Mouse (Mus musculus) cerebral cortex, adult 2 months (tissue): Measurements from ENCODE around the gene Sv2b.

Experiments
- WGBS: fragments of 180-500 bp; shearing (Covaris S2); methylation state at CpG from one replicate; pipeline ENCODE4 v1.1.7; 2018; 5-methylcytosine and 5-hydroxymethylcytosine counted together

Sv2b gene

GRCm38 (mm10) chr7:75290554-75290953 lies 18.5 kb downstream of the Sv2b start:
- WGBS, result 44% methylated on average over 2 of the region's 2 CpGs

- 51% methylated on average over 6 of the region's 6 CpGs for WGBS
Observed at GRCm38 (mm10) chr7:75287237-75287636, 21.8 kb downstream of the Sv2b start.

DNA sequence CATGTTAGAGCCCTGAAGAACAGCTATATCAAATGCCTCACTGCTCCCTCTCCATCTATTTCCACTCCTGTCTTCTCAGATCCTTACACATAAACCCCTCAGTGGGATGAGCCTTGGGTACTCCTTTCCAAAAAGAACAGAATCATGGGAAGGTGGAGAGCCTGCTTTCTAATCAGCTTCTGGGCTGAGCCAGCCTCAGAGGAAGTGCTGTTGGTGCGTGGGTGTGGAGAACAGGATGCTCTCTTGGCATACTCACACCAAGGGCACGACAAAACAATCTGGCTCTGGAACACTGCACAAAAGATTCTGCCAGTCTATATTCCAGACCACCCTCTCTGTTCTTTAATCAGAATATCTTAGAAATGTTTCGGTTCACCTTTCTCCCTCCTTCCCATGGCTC lies 26.1 kb downstream of the Sv2b start:
- 41% methylated on average over 3 of the region's 3 CpGs for WGBS

DNA sequence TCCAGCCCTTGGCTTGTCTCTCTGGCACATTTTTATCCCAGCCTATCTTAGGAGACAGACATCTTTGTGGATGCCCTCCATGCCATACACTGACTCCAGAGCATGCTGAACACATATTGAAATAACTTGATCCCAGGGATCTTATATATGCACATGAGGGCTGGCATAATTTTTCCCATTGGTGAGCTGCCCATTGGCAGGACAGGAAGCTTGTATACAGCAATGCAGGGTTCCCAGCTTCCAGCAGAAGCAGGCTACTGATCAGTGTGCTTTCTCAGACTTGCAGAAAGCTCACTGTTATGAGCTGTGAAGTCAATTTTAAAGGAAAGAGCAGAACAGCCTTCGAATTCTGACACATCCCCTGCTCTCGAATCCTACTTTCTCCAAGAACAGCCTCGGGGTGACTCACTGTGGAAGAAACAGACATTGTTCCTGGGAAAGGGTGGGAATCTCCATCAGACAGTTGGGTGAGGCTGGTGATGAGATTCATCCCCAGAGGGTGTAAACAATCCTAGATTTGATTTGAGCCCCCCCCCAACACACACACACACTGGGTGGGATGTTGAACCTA lies 26.9 kb downstream of the Sv2b start:
- WGBS, result 40% methylated on average over 3 of the region's 3 CpGs

- WGBS, result 74% methylated on average over 4 of the region's 4 CpGs
Observed at GRCm38 (mm10) chr7:75281106-75281505, 28.0 kb downstream of the Sv2b start.

- WGBS, result 27% methylated on average over 3 of the region's 3 CpGs
Observed at GRCm38 (mm10) chr7:75277847-75278246, 31.2 kb downstream of the Sv2b start.

GRCm38 (mm10) chr7:75274518-75274917 lies 34.5 kb downstream of the Sv2b start:
- 42% methylated on average over 3 of the region's 3 CpGs for WGBS

DNA sequence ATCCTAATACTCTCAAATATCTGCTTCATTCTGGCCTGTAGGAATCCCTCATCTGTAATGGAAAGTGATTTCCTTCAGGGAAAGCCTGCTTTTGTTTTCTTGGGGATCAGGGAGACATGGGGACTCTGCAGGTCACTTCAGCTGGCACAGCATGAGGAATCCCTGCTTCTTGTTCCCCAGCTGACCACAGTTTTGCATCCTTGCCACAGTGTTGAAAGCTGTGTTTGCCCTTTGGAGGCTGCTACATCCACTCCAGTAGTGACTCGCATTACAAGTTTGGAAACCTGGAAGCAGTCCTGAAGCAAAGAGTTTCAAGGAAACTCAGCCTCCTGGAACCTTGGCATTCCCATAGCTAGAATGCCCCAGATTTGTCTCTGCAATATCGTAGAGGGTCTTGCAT lies 35.4 kb downstream of the Sv2b start:
- WGBS, result 37% methylated on average over 2 of the region's 2 CpGs

DNA sequence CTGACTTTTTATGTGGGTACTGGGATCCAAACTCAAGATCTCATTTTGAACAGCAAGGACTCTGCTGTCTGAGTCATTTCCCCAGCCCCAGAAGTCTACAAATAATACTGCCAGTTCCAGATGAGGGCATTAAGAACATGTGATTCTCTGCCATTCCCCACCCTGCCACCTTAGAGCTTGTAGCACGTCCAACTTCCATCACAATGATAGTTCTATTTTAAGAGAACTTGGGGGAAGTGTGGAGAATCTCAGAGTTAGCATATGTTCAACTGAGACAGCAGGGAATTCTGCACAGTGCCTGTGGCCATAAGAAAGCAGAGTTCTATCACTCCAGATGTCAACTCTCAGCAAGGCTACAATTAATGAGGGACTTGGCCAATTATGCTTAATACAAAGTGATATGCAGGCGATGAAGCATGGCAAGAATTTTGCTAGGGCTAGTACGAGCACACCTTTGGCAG lies 37.1 kb downstream of the Sv2b start:
- 33% methylated on average over 3 of the region's 3 CpGs for WGBS

DNA sequence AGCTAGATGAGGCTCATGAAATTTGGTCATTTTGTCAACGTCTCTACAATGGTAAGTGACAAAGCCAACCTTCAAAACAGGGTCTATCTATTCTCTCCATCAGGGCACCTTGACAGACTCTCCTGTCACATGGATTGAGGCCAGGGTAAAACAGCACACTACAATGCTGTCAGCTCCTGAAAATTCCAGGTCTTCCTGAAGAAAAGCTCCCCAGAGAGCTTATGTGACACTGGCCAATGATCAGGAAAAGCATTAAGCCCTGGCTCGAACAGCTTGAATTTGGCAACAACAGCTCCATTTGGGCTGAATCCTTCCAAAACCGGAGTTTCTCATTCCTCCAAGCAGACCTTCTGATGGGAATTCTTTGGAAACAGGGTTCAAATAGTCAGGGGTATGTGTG lies 37.8 kb downstream of the Sv2b start:
- 37% methylated on average over 3 of the region's 3 CpGs for WGBS

GRCm38 (mm10) chr7:75267236-75267635 lies 41.8 kb downstream of the Sv2b start:
- 35% methylated on average over 4 of the region's 4 CpGs for WGBS

DNA sequence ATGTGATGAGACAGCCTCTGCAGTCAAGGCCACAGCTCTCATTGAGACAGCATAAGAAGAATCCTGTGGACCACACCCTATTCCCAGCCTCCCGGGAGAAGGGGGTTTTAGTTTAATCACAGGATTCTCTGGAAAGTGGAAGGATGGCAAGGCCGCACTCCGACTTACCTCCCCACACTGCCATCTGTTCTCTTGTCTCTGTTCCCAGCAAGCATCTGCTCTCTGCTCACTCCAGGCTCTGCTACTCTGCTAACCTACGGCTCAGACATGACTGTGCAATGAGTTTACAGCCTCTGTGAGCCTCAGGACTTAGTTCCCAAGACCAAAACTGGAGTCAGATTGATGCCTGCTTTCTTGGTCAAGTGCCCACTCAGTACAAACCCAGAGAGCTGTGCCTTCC lies 43.8 kb downstream of the Sv2b start:
- WGBS, result 30% methylated on average over 4 of the region's 4 CpGs

GRCm38 (mm10) chr7:75259945-75260344 lies 49.1 kb downstream of the Sv2b start:
- 41% methylated on average over 3 of the region's 3 CpGs for WGBS

DNA sequence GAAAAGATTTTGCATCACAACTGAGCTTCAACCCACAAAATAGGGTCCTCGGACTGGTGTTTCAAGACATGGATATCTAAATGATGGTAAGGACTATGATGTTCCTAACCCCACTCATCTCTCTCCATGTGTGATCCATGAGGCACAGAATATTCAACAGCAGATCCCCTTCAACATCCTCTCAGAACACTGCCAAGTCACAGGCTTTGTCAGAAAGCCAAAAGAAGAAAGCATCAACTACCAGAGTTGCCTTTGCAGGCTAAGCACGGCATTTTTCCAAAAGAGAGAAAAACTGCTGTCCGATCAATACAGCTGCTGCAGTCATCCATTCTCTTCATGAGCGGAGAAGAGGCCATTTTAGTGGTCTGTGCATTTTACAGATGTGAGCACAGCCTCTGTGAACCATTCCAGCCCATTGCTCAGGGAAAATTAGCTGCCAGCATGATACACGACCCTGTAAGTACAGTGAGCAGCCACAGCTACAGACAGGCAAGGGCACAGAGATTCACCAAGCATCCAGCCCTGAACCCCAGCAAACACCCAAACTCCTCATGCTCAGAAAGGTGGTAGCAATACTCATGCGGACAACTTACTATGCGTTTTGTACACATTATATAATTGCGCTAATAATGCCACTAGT lies 55.3 kb downstream of the Sv2b start:
- 65% methylated on average over 8 of the region's 8 CpGs for WGBS

DNA sequence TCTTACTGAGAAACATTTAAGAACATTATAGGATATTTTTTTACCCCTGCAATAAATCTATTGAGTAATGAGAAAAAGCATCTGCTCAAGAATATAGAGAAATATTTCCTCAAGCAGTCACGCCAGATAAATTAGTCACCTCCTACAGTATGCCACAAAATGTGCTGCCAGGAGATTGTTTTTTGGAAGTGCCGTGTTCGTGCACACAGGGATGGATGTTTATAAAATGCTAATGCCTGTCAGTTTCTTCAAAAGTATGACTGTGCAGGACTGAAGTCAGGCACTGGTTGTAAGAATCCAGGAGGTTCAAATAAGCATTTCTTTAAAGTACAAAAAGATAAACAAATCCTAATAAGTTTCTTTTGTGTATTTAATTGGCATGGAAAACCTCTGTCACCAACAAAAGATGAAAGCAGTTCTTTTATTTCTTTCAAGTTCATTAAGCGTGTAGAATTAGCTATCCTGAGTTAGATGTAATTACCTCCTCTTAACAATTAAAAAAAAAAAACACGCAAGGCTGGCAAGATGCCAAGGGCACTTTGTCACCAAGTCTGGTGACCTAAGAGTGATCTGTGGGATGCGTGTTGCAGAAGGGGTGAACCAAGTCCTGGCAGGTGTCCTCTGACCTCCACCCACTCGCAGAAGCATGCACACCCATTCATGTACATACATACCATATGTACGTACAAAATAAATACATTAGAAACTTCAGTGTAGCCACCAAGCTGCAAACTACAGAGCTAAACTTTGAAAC lies 68.1 kb downstream of the Sv2b start:
- WGBS, result 29% methylated on average over 8 of the region's 8 CpGs

DNA sequence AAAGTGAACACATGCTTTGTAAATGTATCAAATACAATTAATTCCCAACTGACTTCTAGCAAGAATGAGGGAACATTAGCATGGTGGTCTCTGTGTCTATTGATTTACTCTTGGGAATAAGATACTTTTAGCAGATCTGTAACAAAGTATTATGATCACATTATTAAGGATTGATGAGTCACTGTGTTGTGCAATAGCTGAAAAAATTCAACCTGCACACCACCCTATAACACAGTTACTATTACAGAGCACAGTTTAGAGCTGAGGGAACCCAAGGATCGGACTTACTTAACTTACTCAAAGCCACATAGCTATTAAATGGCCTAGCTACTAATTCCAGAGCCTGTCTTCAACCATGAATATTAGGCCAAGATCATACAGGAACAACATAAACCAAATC lies 72.7 kb downstream of the Sv2b start:
- WGBS, result 90% methylated on average over 1 of the region's 1 CpGs

GRCm38 (mm10) chr7:75224206-75224605 lies 84.9 kb downstream of the Sv2b start:
- 66% methylated on average over 4 of the region's 4 CpGs for WGBS

- 46% methylated on average over 7 of the region's 7 CpGs for WGBS
Observed at GRCm38 (mm10) chr7:75222704-75223431, 86.2 kb downstream of the Sv2b start.

- 7% methylated on average over 1 of the region's 1 CpGs for WGBS
Observed at GRCm38 (mm10) chr7:75220786-75221185, 88.3 kb downstream of the Sv2b start.

- WGBS, result 79% methylated on average over 7 of the region's 7 CpGs
Observed at GRCm38 (mm10) chr7:75216180-75216579, 92.9 kb downstream of the Sv2b start.

GRCm38 (mm10) chr7:75209221-75209641 lies 99.8 kb downstream of the Sv2b start:
- 25% methylated on average over 4 of the region's 4 CpGs for WGBS

- 39% methylated on average over 3 of the region's 3 CpGs for WGBS
Observed at GRCm38 (mm10) chr7:75207965-75208644, 101.0 kb downstream of the Sv2b start.
